Mouse (Mus musculus) lung, embryonic 14.5 days (tissue): ENCODE data around the gene Fam241b. TPM values are rescaled to one million over a fixed set of nuclear protein-coding genes. Genes with fewer than 3 reads are reported as not detected.

ENCODE experiments used
- ATAC-seq: fragments of 200-750 bp; cut with Nextera tagmentation; 2 replicates; pipeline ENCODE4 v1.8.0; 2017; ENCODE audit warnings: mild to moderate bottlenecking, moderate TSS enrichment, moderate library complexity; ENCODE audit not compliant: insufficient read depth
- DNase-seq: peaks from one replicate; pipeline ENCODE4 v3.0.0-alpha.2; 2015
- H3K27ac ChIP-seq: fragments of 300-500 bp; sonication (generic); 2 replicates; pipeline ENCODE4 v1.5.1; 2014; ENCODE audit warnings: low read depth, mild to moderate bottlenecking, moderate library complexity
- H3K27me3 ChIP-seq: fragments of 300-500 bp; sonication (generic); 2 replicates; pipeline ENCODE4 v1.6.1; 2014; ENCODE audit warnings: low read length, control low read depth; ENCODE audit not compliant: insufficient read depth
- H3K36me3 ChIP-seq: fragments of 300-500 bp; sonication (generic); 2 replicates; pipeline ENCODE4 v1.6.1; 2014; ENCODE audit warnings: control low read depth; ENCODE audit not compliant: insufficient read depth
- H3K4me1 ChIP-seq: fragments of 300-500 bp; sonication (generic); 2 replicates; pipeline ENCODE4 v1.6.1; 2014; ENCODE audit warnings: antibody characterized with exemption, control low read depth; ENCODE audit not compliant: insufficient read depth
- H3K4me2 ChIP-seq: fragments of 300-500 bp; sonication (generic); 2 replicates; pipeline ENCODE4 v1.6.1; 2014; ENCODE audit warnings: mild to moderate bottlenecking
- H3K4me3 ChIP-seq: fragments of 300-500 bp; sonication (generic); 2 replicates; pipeline ENCODE4 v1.5.1; 2014; ENCODE audit warnings: low read depth, low read length
- H3K9ac ChIP-seq: fragments of 300-500 bp; sonication (generic); 2 replicates; pipeline ENCODE4 v1.6.1; 2014
- H3K9me3 ChIP-seq: fragments of 300-500 bp; sonication (generic); 2 replicates; pipeline ENCODE4 v1.6.1; 2016; ENCODE audit warnings: low read depth, low read length, control low read depth
- CTCF ChIP-seq: IDR thresholded peaks from 2 replicates; pipeline ENCODE4 v1.5.1; 2016; ENCODE audit warnings: antibody characterized with exemption, low read depth
- WGBS: fragments of 180-500 bp; shearing (Covaris S2); extraction: QIAGEN DNeasy Blood & Tissue Kit; methylation state at CpG from one replicate; pipeline ENCODE4 v1.1.7; 2014; 5-methylcytosine and 5-hydroxymethylcytosine counted together
- polyA plus RNA-seq: library from polyadenylated mRNA; unstranded; fragments of >200 nt; fragmentation: Nextera tagmentation; extraction: Ambion mirVana; gene quantifications from 2 replicates; pipeline ENCODE4 v1.2.1, GENCODE M21; 2014

Gene Fam241b
- polyA plus RNA-seq, 1 experiment from 2014 or later, result 2.4 TPM

- ATAC-seq (no peak), DNase-seq (no peak)
- Histone ChIP-seq H3K36me3 (no peaks in the 10 kb centered on the region), H3K4me2 (no peak overlapping the region), H3K4me1 (no peaks in the 10 kb centered on the region), H3K27me3 (peaks cover 69% of the 10 kb centered on the region), H3K4me3 (no peak overlapping the region), H3K9ac (no peak overlapping the region), H3K9me3 (no peaks in the 10 kb centered on the region), H3K27ac (no peak overlapping the region)
- WGBS, result under 1% methylated on average over 31 of the region's 32 CpGs
- TF ChIP-seq CTCF, result no peak
These were observed 15.3 kb downstream of the Fam241b start for GRCm38 (mm10) chr10:62128316-62128951.

- no peaks in the 10 kb centered on the region for H3K9me3 ChIP-seq
- ATAC-seq (no peak), DNase-seq (no peak)
- H3K9ac ChIP-seq, result no peak overlapping the region
- H3K4me1 ChIP-seq, result no peaks in the 10 kb centered on the region
- 26% methylated on average over 21 of the region's 21 CpGs for WGBS
- no peak overlapping the region for H3K4me2 ChIP-seq
- no peak overlapping the region for H3K4me3 ChIP-seq
- peaks cover 62% of the 10 kb centered on the region for H3K27me3 ChIP-seq
- no peaks in the 10 kb centered on the region for H3K36me3 ChIP-seq
- no peak overlapping the region for H3K27ac ChIP-seq
- TF ChIP-seq CTCF, result no peak
These were observed 15.9 kb downstream of the Fam241b start for GRCm38 (mm10) chr10:62127711-62128231.

GRCm38 (mm10) chr10:62127137-62127536, 16.6 kb downstream of the Fam241b start:
- Histone ChIP-seq H3K4me2 (no peak overlapping the region), H3K9ac (no peak overlapping the region), H3K27me3 (peaks cover 56% of the 10 kb centered on the region), H3K4me1 (no peaks in the 10 kb centered on the region), H3K4me3 (no peak overlapping the region), H3K36me3 (no peaks in the 10 kb centered on the region), H3K27ac (no peak overlapping the region), H3K9me3 (no peaks in the 10 kb centered on the region)
- DNase-seq (no peak), ATAC-seq (no peak)
- 46% methylated on average over 6 of the region's 6 CpGs for WGBS
- TF ChIP-seq CTCF, result peak; percentile 57

- Histone ChIP-seq H3K4me1 (peaks cover 2% of the 10 kb centered on the region; the same call in 1 of the 2 replicates), H3K9me3 (no peaks in the 10 kb centered on the region), H3K9ac (no peak overlapping the region), H3K4me2 (no peak overlapping the region), H3K27me3 (peaks cover 23% of the 10 kb centered on the region), H3K36me3 (no peaks in the 10 kb centered on the region), H3K27ac (no peak overlapping the region), H3K4me3 (no peak overlapping the region)
- no peak for DNase-seq
- no peak for TF ChIP-seq CTCF
- WGBS, result 72% methylated on average over 9 of the region's 9 CpGs
- ATAC-seq, result no peak
These were observed 29.7 kb downstream of the Fam241b start for GRCm38 (mm10) chr10:62113865-62114647.

- peaks cover 24% of the 10 kb centered on the region for H3K27me3 ChIP-seq
These were observed 32.5 kb downstream of the Fam241b start for GRCm38 (mm10) chr10:62111207-62111576.

GRCm38 (mm10) chr10:62110504-62111206, 33.1 kb downstream of the Fam241b start:
- peak; percentile 84 for ATAC-seq
- peak; percentile 76 for TF ChIP-seq CTCF
- under 1% methylated on average over 57 of the region's 57 CpGs for WGBS
- H3K4me1 ChIP-seq, result peaks cover 2% of the 10 kb centered on the region; the same call in 1 of the 2 replicates
- peak overlapping the region; percentile 92 for H3K4me2 ChIP-seq
- no peaks in the 10 kb centered on the region for H3K36me3 ChIP-seq
- H3K27me3 ChIP-seq, result peaks cover 24% of the 10 kb centered on the region
- H3K9ac ChIP-seq, result peak overlapping the region; percentile 64
- H3K9me3 ChIP-seq, result no peaks in the 10 kb centered on the region
- H3K4me3 ChIP-seq, result peak overlapping the region; percentile 58
- peak; percentile 83 for DNase-seq
- no peak overlapping the region for H3K27ac ChIP-seq

More at GRCm38 (mm10) chr10:62111207-62111576, 32.5 kb downstream of the Fam241b start:
- Histone ChIP-seq H3K9me3 (no peaks in the 10 kb centered on the region), H3K4me2 (peak overlapping the region; percentile 92), H3K9ac (no peak overlapping the region; the same call in 1 of the 2 replicates), H3K36me3 (no peaks in the 10 kb centered on the region), H3K4me1 (peaks cover 2% of the 10 kb centered on the region; the same call in 1 of the 2 replicates), H3K27ac (no peak overlapping the region), H3K4me3 (peak overlapping the region; percentile 58)
- TF ChIP-seq CTCF, result no peak
- WGBS, result 35% methylated on average over 6 of the region's 6 CpGs
- ATAC-seq, result peak; percentile 21; the same call in 1 of the 2 replicates
- no peak for DNase-seq
